Mouse (Mus musculus) mesoderm, embryonic 11.5 days (tissue): Measurements from ENCODE around the gene Map3k20.
A peak's percentile ranks its signal among the peaks of the same experiment; 100 is the strongest.

Source experiments
- DNase-seq: peaks from one replicate; pipeline ENCODE4 v3.0.0-alpha.2; 2012; ENCODE audit warnings: low read depth, low spot score

The Map3k20 gene

GRCm38 (mm10) chr2:72320661-72321060, 35.2 kb downstream of the Map3k20 start:
- DNase-seq, result no peak

GRCm38 (mm10) chr2:72321591-72321990, 36.2 kb downstream of the Map3k20 start:
- no peak for DNase-seq

GRCm38 (mm10) chr2:72322681-72323353, 37.4 kb downstream of the Map3k20 start:
- no peak for DNase-seq

- DNase-seq, result no peak
Measured at GRCm38 (mm10) chr2:72324436-72324835, 39.0 kb downstream of the Map3k20 start.

- DNase-seq, result peak; percentile 47
Measured at GRCm38 (mm10) chr2:72326491-72326890, 41.1 kb downstream of the Map3k20 start.

GRCm38 (mm10) chr2:72328435-72328834, 43.0 kb downstream of the Map3k20 start:
- DNase-seq, result no peak

GRCm38 (mm10) chr2:72330955-72331481, 45.6 kb downstream of the Map3k20 start:
- DNase-seq, result no peak

- no peak for DNase-seq
Measured at GRCm38 (mm10) chr2:72332067-72332466, 46.6 kb downstream of the Map3k20 start.

GRCm38 (mm10) chr2:72333210-72333609, 47.8 kb downstream of the Map3k20 start:
- DNase-seq, result no peak

- no peak for DNase-seq
Measured at GRCm38 (mm10) chr2:72336840-72337239, 51.4 kb downstream of the Map3k20 start.

- no peak for DNase-seq
Measured at GRCm38 (mm10) chr2:72345281-72345680, 59.8 kb downstream of the Map3k20 start.

- DNase-seq, result no peak
Measured at GRCm38 (mm10) chr2:72351329-72351728, 65.9 kb downstream of the Map3k20 start.

GRCm38 (mm10) chr2:72351776-72352175, 66.3 kb downstream of the Map3k20 start:
- no peak for DNase-seq

- no peak for DNase-seq
Measured at GRCm38 (mm10) chr2:72352756-72353155, 67.3 kb downstream of the Map3k20 start.

GRCm38 (mm10) chr2:72356471-72356870, 71.0 kb downstream of the Map3k20 start:
- DNase-seq, result no peak

GRCm38 (mm10) chr2:72361572-72361971, 76.1 kb downstream of the Map3k20 start:
- no peak for DNase-seq

- no peak for DNase-seq
Measured at GRCm38 (mm10) chr2:72363449-72363848, 78.0 kb downstream of the Map3k20 start.

- DNase-seq, result no peak
Measured at GRCm38 (mm10) chr2:72365930-72366329, 80.5 kb downstream of the Map3k20 start.

GRCm38 (mm10) chr2:72366503-72366902, 81.1 kb downstream of the Map3k20 start:
- no peak for DNase-seq

GRCm38 (mm10) chr2:72367850-72368249, 82.4 kb downstream of the Map3k20 start:
- DNase-seq, result no peak

GRCm38 (mm10) chr2:72369140-72369600, 83.7 kb downstream of the Map3k20 start:
- DNase-seq, result no peak

GRCm38 (mm10) chr2:72372136-72372535, 86.7 kb downstream of the Map3k20 start:
- DNase-seq, result no peak

GRCm38 (mm10) chr2:72374076-72374475, 88.6 kb downstream of the Map3k20 start:
- DNase-seq, result no peak
